Mouse (Mus musculus): ENCODE measurements around the gene Shb.

- no peak for TF ChIP-seq POLR2A (IDR thresholded peaks at IDR 0.05; ENCODE audit: extremely low read depth, insufficient read depth, low read length)
- TF ChIP-seq CTCF (IDR thresholded peaks at IDR 0.05; ENCODE audit: extremely low read depth, insufficient read depth, low read length) = no peak
Observed at GRCm38 (mm10) chr4:45581095-45581494, 48.8 kb upstream of the Shb start.

All from cortical plate, adult 2 months (tissue).